Mouse (Mus musculus): ENCODE data around the gene Trmt10c.
"Not testable (repeated sequence)": the region's sequence is repeated elsewhere in the genome, so short reads cannot be mapped to it uniquely, and the experiment has no call there.

The Trmt10c gene

GRCm38 (mm10) chr16:56037138-56038010 lies at the start of gene Trmt10c:
Gene Trmt10c (minus strand): TSS chr16:56037819.
- DNase-seq (ENCODE audit: low read depth, low spot score), result peak; percentile 97

DNA sequence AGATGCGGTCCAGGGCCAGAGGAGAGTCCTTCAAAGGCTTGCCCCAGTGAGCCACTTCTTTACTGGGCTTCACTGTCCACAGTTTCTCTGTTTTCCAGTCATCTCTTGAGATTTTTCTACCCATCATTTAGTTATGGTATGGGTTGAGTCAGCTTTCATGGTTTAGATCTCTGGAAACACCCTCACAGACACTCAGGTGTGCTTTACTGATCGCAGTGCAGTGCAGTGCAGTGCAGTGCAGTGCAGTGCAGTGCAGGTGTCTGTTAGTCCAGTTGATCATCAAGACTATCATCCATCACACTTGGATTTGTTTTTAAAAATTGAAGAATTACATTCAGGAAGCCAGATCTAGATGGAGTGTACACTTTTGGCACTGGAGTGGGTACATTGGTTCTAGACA lies 48.7 kb upstream of the Trmt10c start:
- DNase-seq (ENCODE audit: low read depth, low spot score), result no peak

- DNase-seq (ENCODE audit: low read depth, low spot score), result no peak
Measured at GRCm38 (mm10) chr16:56081691-56082090, 44.1 kb upstream of the Trmt10c start.

GRCm38 (mm10) chr16:56079419-56079818 lies 41.8 kb upstream of the Trmt10c start:
- no peak for DNase-seq (ENCODE audit: low read depth, low spot score)

- no peak for DNase-seq (ENCODE audit: low read depth, low spot score)
Measured at GRCm38 (mm10) chr16:56076121-56076869, 38.7 kb upstream of the Trmt10c start.

DNA sequence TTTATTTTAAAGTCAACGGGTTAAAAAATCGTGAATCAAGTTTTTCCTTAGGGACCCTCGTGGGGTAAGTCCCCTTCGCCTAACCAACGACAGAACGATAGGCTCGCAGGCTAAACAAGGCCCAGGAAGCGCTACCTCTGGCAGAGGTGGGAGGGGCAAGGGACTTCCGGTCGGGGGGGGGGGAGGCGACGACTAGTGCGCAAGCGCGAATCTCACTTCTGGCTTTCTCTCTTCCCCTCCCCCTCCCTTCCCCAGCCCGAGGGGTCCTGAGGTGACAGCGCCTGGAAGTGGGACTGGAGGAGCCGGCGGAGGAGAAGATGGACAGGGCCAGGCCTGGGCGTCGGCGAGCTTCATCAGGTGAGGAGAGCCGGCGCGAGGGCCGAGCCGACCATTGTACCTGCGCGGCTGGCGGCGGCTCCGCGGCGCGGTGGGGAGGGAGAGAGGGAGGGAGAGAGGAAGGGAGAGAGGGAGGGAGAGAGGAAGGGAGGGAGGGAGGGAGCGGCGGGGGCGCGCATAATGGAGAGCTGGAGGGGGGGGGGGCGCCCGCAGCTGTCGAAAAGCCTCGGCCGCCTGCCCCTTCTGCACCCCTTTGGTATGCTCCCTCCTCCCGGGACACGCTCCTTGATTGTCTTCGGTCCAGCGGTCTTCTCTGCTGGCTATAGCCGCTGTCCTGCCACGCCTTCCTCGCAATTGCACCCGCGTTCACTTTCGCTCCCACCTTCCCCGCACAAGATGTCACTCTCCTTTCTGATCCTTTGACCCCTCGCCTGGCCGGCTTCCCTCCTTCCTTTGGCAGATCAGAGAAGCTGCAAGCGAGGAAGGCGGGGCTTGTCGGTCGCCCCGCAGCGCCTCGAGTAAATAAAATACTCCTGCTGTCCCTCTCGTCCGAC lies 37.8 kb upstream of the Trmt10c start:
- DNase-seq (ENCODE audit: low read depth, low spot score), result peak; percentile 93

DNA sequence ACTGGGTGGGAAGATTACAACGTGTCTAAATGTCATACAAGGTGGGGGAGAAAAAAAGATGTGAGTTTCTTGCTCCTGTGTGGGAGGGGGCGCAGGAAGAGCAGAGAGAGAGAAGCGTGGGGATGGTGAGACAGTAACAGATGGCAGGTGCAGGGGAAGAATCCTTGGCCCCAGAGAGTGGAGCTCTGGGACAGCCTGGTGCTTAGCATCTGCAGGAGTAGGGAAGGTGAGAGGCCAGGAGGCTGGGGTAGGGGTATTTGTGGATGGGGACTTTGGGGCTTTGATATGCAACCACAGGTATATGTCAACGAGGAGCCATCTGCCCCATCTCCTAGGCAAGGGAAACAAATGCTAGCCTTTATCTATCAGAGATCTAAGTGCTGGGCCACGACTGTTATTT lies 36.9 kb upstream of the Trmt10c start:
- DNase-seq (ENCODE audit: low read depth, low spot score), result no peak

DNA sequence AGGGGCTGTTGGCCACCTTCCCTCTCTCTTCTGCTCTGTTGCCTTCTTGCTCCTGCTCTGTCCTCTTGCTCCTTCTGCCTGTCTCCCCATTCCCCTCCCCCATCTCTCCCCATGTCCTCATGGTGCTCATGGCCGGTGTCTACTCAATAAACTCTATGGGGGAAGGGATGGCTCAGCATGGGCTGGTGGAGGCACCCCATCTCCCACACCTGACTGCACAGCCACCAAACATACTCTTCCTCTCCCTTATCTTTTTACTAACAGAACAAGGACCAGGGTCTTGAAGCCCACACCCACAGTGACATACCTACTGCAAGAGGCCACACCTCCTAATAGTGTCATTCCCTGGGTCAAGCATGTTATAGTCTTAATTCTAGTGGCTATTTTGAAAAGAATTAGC lies 36.5 kb upstream of the Trmt10c start:
- no peak for DNase-seq (ENCODE audit: low read depth, low spot score)

- not testable (repeated sequence) for DNase-seq (ENCODE audit: low read depth, low spot score)
Measured at GRCm38 (mm10) chr16:56073150-56073549, 35.5 kb upstream of the Trmt10c start.

- DNase-seq (ENCODE audit: low read depth, low spot score), result no peak
Measured at GRCm38 (mm10) chr16:56072533-56072932, 34.9 kb upstream of the Trmt10c start.

- peak; percentile 77 for DNase-seq (ENCODE audit: low read depth, low spot score)
Measured at GRCm38 (mm10) chr16:56071317-56072232, 34.0 kb upstream of the Trmt10c start.

GRCm38 (mm10) chr16:56068523-56069070 lies 31.0 kb upstream of the Trmt10c start:
- DNase-seq (ENCODE audit: low read depth, low spot score), result no peak

GRCm38 (mm10) chr16:56066113-56066512 lies 28.5 kb upstream of the Trmt10c start:
- no peak for DNase-seq (ENCODE audit: low read depth, low spot score)

GRCm38 (mm10) chr16:56064334-56064990 lies 26.8 kb upstream of the Trmt10c start:
- DNase-seq (ENCODE audit: low read depth, low spot score), result peak; percentile 84

DNA sequence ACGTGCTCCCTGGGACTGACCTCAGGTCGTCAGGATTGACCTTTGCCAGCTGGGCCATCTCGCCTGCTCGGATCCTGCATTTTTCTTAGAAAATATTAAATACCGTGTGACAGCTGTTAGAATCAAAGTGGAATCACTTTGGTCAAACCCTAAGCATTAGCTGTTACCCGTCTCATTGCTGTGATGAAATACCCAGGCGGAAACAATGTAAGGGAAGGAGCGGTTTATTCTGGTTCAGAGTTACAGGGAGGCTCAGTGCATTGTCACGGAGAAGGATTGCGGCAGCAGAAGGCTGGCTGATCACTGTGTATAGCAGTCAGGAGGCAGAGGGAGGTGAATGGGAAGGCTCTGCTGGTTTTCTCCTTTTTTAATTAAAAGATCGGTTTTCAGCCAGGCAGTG lies 25.4 kb upstream of the Trmt10c start:
- DNase-seq (ENCODE audit: low read depth, low spot score), result peak; percentile 70

DNA sequence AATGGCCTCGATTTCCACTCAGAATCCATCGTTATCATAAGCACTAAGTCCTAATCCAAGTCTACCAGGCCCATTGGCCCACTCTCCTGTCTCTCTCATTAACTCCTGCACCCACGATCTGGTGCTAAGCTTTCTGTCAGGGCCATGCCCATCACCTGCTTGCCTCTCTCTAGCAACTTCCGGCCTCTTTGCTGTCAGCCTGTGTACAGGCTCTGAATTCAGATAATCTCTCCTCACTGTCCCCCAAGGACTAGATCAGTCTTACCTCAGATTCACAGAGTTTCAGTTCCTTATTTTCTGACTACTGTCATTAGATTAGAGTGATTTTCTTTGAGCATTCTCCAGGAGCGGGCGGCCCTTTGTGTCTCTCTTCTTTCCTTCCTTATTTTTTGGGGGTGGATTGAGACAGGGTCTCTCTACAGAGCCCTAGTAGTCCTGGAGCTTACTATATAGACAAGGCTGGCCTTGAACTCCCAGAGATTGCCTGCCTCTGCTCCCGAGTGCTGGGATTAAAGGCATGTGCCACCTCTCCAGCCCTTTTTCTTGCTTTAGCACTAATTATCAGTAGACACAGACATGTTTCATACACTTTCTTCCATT lies 24.5 kb upstream of the Trmt10c start:
- no peak for DNase-seq (ENCODE audit: low read depth, low spot score)

DNA sequence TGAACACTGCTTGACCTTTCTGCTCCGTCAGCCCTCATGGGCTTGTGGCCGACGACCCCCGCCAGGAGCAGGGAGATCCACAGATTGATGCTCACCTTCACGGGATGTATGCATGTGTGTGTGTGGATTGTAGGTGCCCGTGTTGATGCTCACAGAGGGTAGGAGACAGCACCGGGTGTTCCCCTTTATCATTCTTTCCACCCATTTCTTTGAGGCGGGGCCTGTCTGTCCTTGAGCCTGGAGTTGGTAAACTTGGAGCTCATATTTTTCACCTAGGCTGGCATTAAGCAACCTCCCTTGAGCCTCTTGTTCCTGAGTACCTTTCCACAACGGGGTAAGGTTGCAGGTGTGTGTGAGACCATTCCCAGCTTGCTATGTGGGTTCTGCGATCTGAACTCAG lies 20.5 kb upstream of the Trmt10c start:
- no peak for DNase-seq (ENCODE audit: low read depth, low spot score)

DNA sequence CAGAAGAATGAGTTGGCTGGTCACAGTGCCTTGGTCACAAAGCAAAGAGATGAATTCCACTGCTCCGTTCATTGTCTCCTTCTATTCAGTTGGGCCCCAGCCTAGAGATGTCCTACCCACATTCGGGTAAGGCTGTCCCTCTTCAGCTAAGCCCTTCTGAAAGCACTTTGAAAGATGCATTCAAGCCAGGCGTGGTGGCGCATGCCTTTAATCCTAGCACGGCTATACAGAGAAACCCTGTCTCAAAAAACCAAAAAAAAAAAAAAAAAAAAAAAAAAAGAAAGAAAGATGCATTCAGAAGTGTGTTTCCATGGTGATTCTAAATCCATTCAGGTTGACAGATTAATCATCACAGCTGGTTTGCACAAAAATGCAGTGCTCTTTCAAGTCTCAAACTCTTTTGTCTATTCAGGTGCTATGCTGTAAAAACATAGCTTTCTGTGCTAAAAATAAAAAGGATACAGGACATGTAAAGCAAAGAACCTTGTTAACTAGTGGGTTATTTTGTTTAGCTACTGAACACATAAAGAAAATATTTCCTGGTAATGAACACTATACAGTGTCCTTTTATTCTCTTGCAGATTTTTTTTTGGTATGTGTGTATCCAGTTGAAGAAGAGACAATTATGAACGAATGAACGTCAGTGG lies 19.4 kb upstream of the Trmt10c start:
- no peak for DNase-seq (ENCODE audit: low read depth, low spot score)

- DNase-seq (ENCODE audit: low read depth, low spot score), result no peak
Measured at GRCm38 (mm10) chr16:56055911-56056310, 18.3 kb upstream of the Trmt10c start.

All from ZHBTc4 (cell line).